8 mouse cellular contexts compared by ENCODE assay signal in the genomic region with DNA sequence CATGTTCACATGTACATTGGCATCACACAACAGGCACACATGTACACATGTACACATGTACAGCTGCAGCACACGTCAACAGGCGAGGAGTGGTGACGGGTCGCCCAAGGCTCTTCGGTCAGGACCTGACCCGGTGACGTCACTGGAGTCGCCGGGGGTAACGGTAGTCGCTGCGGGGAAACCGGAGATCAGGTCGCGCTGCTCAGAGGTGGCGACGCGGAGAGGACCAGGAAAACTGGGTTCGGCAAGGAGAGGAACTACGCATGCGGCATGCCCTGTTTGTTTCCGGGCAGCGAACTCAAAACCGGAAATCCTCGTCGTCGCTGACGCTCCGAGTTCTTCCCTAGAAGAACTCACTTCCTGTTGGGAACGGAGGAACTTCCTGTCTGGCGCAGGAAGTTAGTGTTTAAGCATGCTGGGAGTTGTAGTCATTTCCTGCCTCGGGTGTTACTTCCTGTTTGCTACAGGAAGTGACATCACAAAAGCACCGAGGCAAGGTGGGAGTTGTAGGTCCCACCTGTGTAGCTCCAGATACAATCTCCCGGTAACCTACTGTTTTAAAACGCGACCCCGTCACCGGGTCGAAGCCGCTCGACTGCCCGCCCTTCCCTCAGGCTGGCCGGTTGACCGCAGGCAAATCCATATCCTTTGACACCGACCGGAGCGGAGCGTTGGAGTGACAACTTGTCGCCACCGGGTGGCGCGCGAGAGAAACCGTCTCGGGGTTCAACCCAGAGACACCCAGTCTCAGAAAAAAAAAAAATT.
DNase-seq lines count a peak whose midpoint lies in the region; ATAC-seq and TF ChIP-seq lines count a peak whose summit lies in the region.

No protein-coding gene starts in this region.

- H3K9me3 ChIP-seq in erythroblast, embryonic 14.5 days (ENCODE audit: control insufficient read depth, low read length), result peaks cover 6% of the 10 kb centered on the region
- no peaks in the 10 kb centered on the region for H3K9me3 ChIP-seq in heart, embryonic 11.5 days (replicated peaks; ENCODE audit: control insufficient read depth, low read length)
- no peaks in the 10 kb centered on the region for H3K9me3 ChIP-seq in kidney, embryonic 16.5 days (ENCODE audit: low read length)

- TF ChIP-seq CTCF in C2C12 (IDR thresholded peaks at IDR 0.05; ENCODE audit: control insufficient read depth, insufficient read depth, insufficient read length), result no peak
- peak; percentile 89 for TF ChIP-seq CTCF in brain, embryonic 14.5 days (IDR thresholded peaks at IDR 0.05; ENCODE audit: borderline replicate concordance, extremely low read depth, insufficient read depth, insufficient read length)
- TF ChIP-seq CTCF in liver, adult 2 months (IDR thresholded peaks at IDR 0.05; ENCODE audit: low read depth, low read length), result peak; percentile 86

- TF ChIP-seq POLR2A in brain, embryonic 14.5 days (IDR thresholded peaks at IDR 0.05; ENCODE audit: borderline replicate concordance, extremely low read depth, insufficient read depth, insufficient read length, poor library complexity, severe bottlenecking), result peak; percentile 32; the same call in 1 of the 2 replicates
- peak; percentile 66 for TF ChIP-seq POLR2A in liver, adult 2 months (IDR thresholded peaks at IDR 0.05; ENCODE audit: extremely low read depth, insufficient read depth, low read length)
- peak; percentile 73 for TF ChIP-seq POLR2A in myocyte (IDR thresholded peaks at IDR 0.05; ENCODE audit: insufficient read length, low read depth)

- H3K27me3 ChIP-seq in C2C12 (ENCODE audit: control insufficient read depth, insufficient read depth, insufficient read length) (no peaks in the 10 kb centered on the region), myocyte (ENCODE audit: control insufficient read depth, insufficient read depth, insufficient read length) (no peaks in the 10 kb centered on the region)
- H3K27me3 ChIP-seq in erythroblast, embryonic 14.5 days (ENCODE audit: control insufficient read depth), result peaks cover 2% of the 10 kb centered on the region; the same call in 1 of the 2 replicates
- H3K27me3 ChIP-seq in heart, embryonic 11.5 days (ENCODE audit: control insufficient read depth, insufficient read depth, low read length), result no peaks in the 10 kb centered on the region
- H3K27me3 ChIP-seq in kidney, embryonic 16.5 days (ENCODE audit: insufficient read depth, low read length), result no peaks in the 10 kb centered on the region
- no peaks in the 10 kb centered on the region for H3K27me3 ChIP-seq in liver, adult 2 months (ENCODE audit: control insufficient read depth, insufficient read depth, low read length)
- no peaks in the 10 kb centered on the region for H3K27me3 ChIP-seq in splenic B cell, adult 2 months (ENCODE audit: control insufficient read depth, insufficient read depth, low read length, poor library complexity, severe bottlenecking)

- peaks cover 4% of the 10 kb centered on the region for H3K79me2 ChIP-seq in C2C12 (ENCODE audit: control insufficient read depth, insufficient read depth)
- no peaks in the 10 kb centered on the region for H3K79me2 ChIP-seq in liver, adult 2 months (ENCODE audit: control insufficient read depth, insufficient read depth, low read length)
- H3K79me2 ChIP-seq in myocyte (ENCODE audit: control insufficient read depth, insufficient read depth), result no peaks in the 10 kb centered on the region

- ATAC-seq in heart, embryonic 11.5 days (replicated peaks; ENCODE audit: insufficient number of reproducible peaks, low FRiP score, low TSS enrichment), result peak; percentile 98
- peak; percentile 99 for ATAC-seq in kidney, embryonic 16.5 days (ENCODE audit: low FRiP score, low TSS enrichment)

- peak overlapping the region; percentile 67 for H3K4me2 ChIP-seq in heart, embryonic 11.5 days
- peak overlapping the region; percentile 68 for H3K4me2 ChIP-seq in kidney, embryonic 16.5 days (replicated peaks; ENCODE audit: low read depth, low read length)
- H3K4me2 ChIP-seq in myocyte (ENCODE audit: low read depth), result peak overlapping the region; percentile 73

- peak overlapping the region; percentile 77 for H3K9ac ChIP-seq in heart, embryonic 11.5 days (ENCODE audit: low read depth, low read length)
- H3K9ac ChIP-seq in kidney, embryonic 16.5 days (replicated peaks; ENCODE audit: low read length), result peak overlapping the region; percentile 71
- peak overlapping the region; percentile 70 for H3K9ac ChIP-seq in liver, adult 2 months (ENCODE audit: low read depth, low read length)

- H3K36me3 ChIP-seq in C2C12 (ENCODE audit: control insufficient read depth, insufficient read depth) (no peaks in the 10 kb centered on the region), myocyte (ENCODE audit: control insufficient read depth, insufficient read depth) (no peaks in the 10 kb centered on the region)
- H3K36me3 ChIP-seq in erythroblast, embryonic 14.5 days (ENCODE audit: control insufficient read depth), result no peaks in the 10 kb centered on the region
- H3K36me3 ChIP-seq in heart, embryonic 11.5 days (ENCODE audit: control insufficient read depth, insufficient read depth, low read length), result no peaks in the 10 kb centered on the region
- H3K36me3 ChIP-seq in kidney, embryonic 16.5 days (ENCODE audit: insufficient read depth, low read length), result no peaks in the 10 kb centered on the region
- H3K36me3 ChIP-seq in liver, adult 2 months (ENCODE audit: control insufficient read depth, insufficient read depth, low read length), result no peaks in the 10 kb centered on the region
- no peaks in the 10 kb centered on the region for H3K36me3 ChIP-seq in splenic B cell, adult 2 months (ENCODE audit: control insufficient read depth, insufficient read depth, low read length, poor library complexity, severe bottlenecking)

- H3ac ChIP-seq in C2C12 (ENCODE audit: control insufficient read depth, insufficient read length, low read depth) (peak overlapping the region; percentile 78), myocyte (ENCODE audit: control insufficient read depth, insufficient read length) (peak overlapping the region; percentile 78)

- H3K27ac ChIP-seq in heart, embryonic 11.5 days (ENCODE audit: low read depth, low read length), result peak overlapping the region; percentile 94
- peak overlapping the region; percentile 92 for H3K27ac ChIP-seq in kidney, embryonic 16.5 days (ENCODE audit: low read length)
- H3K27ac ChIP-seq in liver, adult 2 months (replicated peaks; ENCODE audit: insufficient read depth, low read depth, low read length), result peak overlapping the region; percentile 45

- H3K4me1 ChIP-seq in erythroblast, embryonic 14.5 days (ENCODE audit: control insufficient read depth), result peaks cover 13% of the 10 kb centered on the region
- H3K4me1 ChIP-seq in heart, embryonic 11.5 days (ENCODE audit: control insufficient read depth, insufficient read depth, low read length), result 0 out of 2 replicates have a peak, but pooled peaks cover 2% of the 10 kb centered on the region
- H3K4me1 ChIP-seq in kidney, embryonic 16.5 days (ENCODE audit: insufficient read depth, low read length), result no peaks in the 10 kb centered on the region
- peaks cover 12% of the 10 kb centered on the region for H3K4me1 ChIP-seq in liver, adult 2 months (ENCODE audit: control insufficient read depth, insufficient read depth, low read length)

- no peaks in the 10 kb centered on the region for H3K79me3 ChIP-seq in C2C12 (ENCODE audit: low read depth)

- peak; percentile 100 for DNase-seq in brain, embryonic 14.5 days (ENCODE audit: low read depth)
- peak; percentile 100 for DNase-seq in liver, adult 2 months (ENCODE audit: extremely low read depth, low read depth, low spot score)
- peak; percentile 98 for DNase-seq in splenic B cell, adult 2 months (ENCODE audit: low read depth, low spot score)

- H3K4me3 ChIP-seq in C2C12 (ENCODE audit: insufficient read depth, poor library complexity, severe bottlenecking) (peak overlapping the region; percentile 42), myocyte (peak overlapping the region; percentile 43)
- peak overlapping the region; percentile 76 for H3K4me3 ChIP-seq in erythroblast, embryonic 14.5 days (replicated peaks)
- peak overlapping the region; percentile 61 for H3K4me3 ChIP-seq in heart, embryonic 11.5 days (ENCODE audit: low read depth, low read length)
- peak overlapping the region; percentile 63 for H3K4me3 ChIP-seq in kidney, embryonic 16.5 days (ENCODE audit: low read length)
- H3K4me3 ChIP-seq in liver, adult 2 months (ENCODE audit: insufficient read depth, low read depth, low read length), result peak overlapping the region; percentile 70

- under 1% methylated on average over 55 of the region's 55 CpGs for WGBS in heart, embryonic 11.5 days (ENCODE audit: insufficient replicate concordance)
- under 1% methylated on average over 55 of the region's 55 CpGs for WGBS in kidney, embryonic 16.5 days
- under 1% methylated on average over 55 of the region's 55 CpGs for WGBS in liver, adult 2 months

TF ChIP-seq in C2C12, 6 proteins besides CTCF, POLR2A, EP300 and RAD21:
- TF ChIP-seq CEBPB (IDR thresholded peaks at IDR 0.05; ENCODE audit: low read depth) (no peak), MYOD1 (IDR thresholded peaks at IDR 0.05; ENCODE audit: control insufficient read depth, insufficient read length, low read depth) (no peak), MAX (IDR thresholded peaks at IDR 0.05) (no peak), FOSL1 (IDR thresholded peaks at IDR 0.05; ENCODE audit: insufficient read depth, low read length, poor library complexity, severe bottlenecking) (no peak), MYOG (IDR thresholded peaks at IDR 0.05; ENCODE audit: control insufficient read depth, extremely low read depth, insufficient read length) (no peak), USF1 (IDR thresholded peaks at IDR 0.05; ENCODE audit: low read depth) (no peak)

TF ChIP-seq in myocyte, 11 proteins besides CTCF, POLR2A, EP300 and RAD21:
- TF ChIP-seq POLR2AphosphoS2 (IDR thresholded peaks at IDR 0.05; ENCODE audit: insufficient read length, low read depth) (peak; percentile 64), TCF3 (IDR thresholded peaks at IDR 0.05; ENCODE audit: insufficient read length, low read depth) (no peak)
TF ChIP-seq in myocyte: peak in this region for 1.

Comparison
In these comparisons a context has a peak if more than half of its experiments do, and no peak if none do; other contexts are left out.
1. Peak in every context shown above with its lines: DNase-seq, ATAC-seq, H3K4me3 ChIP-seq and H3K27ac ChIP-seq.